Mouse (Mus musculus) cortical plate, adult 2 months (tissue): ENCODE data around the gene Ranbp3. TPM values are rescaled to one million over a fixed set of nuclear protein-coding genes. Genes with fewer than 3 reads are reported as not detected.
"Not testable (repeated sequence)": the region's sequence is repeated elsewhere in the genome, so short reads cannot be mapped to it uniquely, and the experiment has no call there.

Experiments used
- H3K27ac ChIP-seq: fragments of 200-500 bp; 2 replicates; pipeline ENCODE4 v1.5.1; 2012; ENCODE audit warnings: low read length, control low read depth, inconsistent platforms; ENCODE audit not compliant: insufficient read depth
- H3K4me1 ChIP-seq: fragments of 200-500 bp; 2 replicates; pipeline ENCODE4 v1.6.1; 2011; ENCODE audit warnings: low read length; ENCODE audit not compliant: control insufficient read depth, insufficient read depth
- H3K4me3 ChIP-seq: fragments of 200-500 bp; 2 replicates; pipeline ENCODE4 v1.5.1; 2011; ENCODE audit warnings: mild to moderate bottlenecking, low read length, control low read depth; ENCODE audit not compliant: insufficient read depth
- CTCF ChIP-seq: fragments of 200-500 bp; IDR thresholded peaks from 2 replicates; pipeline ENCODE4 v1.5.1; 2011; ENCODE audit warnings: mild to moderate bottlenecking, control low read depth, low read length; ENCODE audit not compliant: insufficient read depth; ENCODE audit errors: extremely low read depth
- POLR2A ChIP-seq: fragments of 200-500 bp; IDR thresholded peaks from 2 replicates; pipeline ENCODE4 v1.6.1; 2011; ENCODE audit warnings: mild to moderate bottlenecking, low read length, control low read depth; ENCODE audit not compliant: insufficient read depth; ENCODE audit errors: extremely low read depth
- polyA plus RNA-seq: library from polyadenylated mRNA; depleted of rRNA; stranded (reverse); fragments of >200 nt; gene quantifications from 2 replicates; pipeline ENCODE4 v1.2.3, GENCODE M21; 2012; rRNA removed

Gene Ranbp3
- 104 and 107 TPM in 2 replicates for polyA plus RNA-seq

DNA sequence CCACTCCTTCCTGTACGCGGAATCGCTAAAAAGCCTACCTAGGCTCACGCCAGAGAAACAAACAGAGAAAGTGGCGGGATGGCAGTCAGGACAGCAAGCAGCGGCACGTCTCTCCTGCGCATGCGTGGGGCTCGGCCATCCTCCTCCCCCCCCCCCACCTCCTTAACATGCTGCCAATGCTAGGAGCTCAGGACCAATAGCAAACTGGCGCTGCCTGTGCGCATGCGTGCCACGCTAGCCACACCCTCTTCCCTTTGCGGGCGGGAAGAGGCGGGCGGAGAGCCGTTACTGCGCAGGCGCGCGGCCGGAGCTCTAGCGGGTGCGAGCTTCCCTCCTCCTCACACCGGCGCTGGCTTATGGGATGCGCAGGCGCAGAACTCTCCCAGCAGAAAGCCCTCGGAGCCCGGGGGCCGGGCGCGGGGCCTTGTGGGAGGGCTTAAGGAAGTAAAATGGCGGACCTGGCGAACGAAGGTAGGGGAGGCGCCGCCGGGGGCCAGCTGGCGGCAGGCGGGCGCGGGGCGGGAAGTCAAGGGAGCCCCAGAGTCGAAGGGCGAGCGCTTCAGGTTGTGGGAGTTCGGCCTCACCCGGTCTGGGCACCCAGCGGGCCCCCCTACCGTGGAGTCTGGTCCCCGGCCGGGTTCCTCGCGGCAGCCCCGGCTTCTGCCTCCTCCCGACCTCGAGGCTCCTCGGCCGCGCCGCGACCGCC is at the start of gene Ranbp3:
TSS of gene Ranbp3 (plus strand) at position 354 of the 706 bp plus-strand sequence.
- peak; percentile 94 for TF ChIP-seq POLR2A
- no peak for TF ChIP-seq CTCF
- Histone ChIP-seq H3K4me3 (peak within 1 kb of the TSS; percentile 85), H3K27ac (peak within 1 kb of the TSS; percentile 61; the same call in 1 of the 2 replicates), H3K4me1 (peaks cover 10% of the 10 kb centered on the region; the same call in 1 of the 2 replicates)

DNA sequence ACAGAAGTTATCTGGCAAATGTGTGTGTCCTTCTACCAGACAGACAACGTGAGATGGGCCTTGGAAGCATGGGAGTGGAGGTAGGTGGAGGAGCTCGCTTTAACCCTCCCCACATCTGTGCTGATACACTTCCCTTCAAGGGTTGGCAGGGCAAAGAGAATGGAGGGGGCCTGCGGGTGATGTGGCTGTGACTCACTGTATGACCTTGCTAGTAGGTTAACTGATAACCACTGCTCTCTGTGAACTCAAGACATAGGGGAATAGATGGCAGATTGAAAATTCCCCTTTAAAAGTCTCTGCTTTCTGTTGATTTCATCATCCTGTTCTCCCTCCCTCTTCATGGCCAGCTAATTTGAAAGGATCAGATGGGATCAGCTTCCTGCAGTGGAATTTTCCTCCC is 47.6 kb upstream of the Ranbp3 start:
- Histone ChIP-seq H3K27ac (no peak overlapping the region), H3K4me1 (no peaks in the 10 kb centered on the region), H3K4me3 (no peak overlapping the region; the same call in 1 of the 2 replicates)
- no peak for TF ChIP-seq POLR2A
- no peak for TF ChIP-seq CTCF

DNA sequence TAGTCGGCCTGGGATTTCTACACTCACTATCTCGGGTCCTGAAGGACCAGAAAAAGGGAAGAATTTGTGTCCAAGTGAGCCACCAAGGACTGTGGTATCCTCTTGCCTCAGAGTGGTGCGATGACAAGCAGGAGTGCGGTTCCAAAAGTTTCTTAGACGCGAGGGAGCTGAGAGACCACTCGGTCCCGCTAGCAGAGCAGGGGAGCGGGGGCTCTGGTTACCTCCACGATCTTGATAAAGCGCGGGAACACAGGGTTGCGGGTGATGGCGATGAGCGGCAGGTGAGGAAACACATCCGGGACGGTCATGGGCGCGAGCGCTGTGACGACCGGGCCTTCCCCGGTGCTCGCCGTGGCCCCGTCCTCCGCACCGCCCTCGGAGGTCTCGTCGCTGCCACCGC is 46.8 kb upstream of the Ranbp3 start:
- no peak for TF ChIP-seq POLR2A
- no peak for TF ChIP-seq CTCF
- Histone ChIP-seq H3K27ac (no peak overlapping the region), H3K4me3 (peak overlapping the region; percentile 35), H3K4me1 (no peaks in the 10 kb centered on the region)

DNA sequence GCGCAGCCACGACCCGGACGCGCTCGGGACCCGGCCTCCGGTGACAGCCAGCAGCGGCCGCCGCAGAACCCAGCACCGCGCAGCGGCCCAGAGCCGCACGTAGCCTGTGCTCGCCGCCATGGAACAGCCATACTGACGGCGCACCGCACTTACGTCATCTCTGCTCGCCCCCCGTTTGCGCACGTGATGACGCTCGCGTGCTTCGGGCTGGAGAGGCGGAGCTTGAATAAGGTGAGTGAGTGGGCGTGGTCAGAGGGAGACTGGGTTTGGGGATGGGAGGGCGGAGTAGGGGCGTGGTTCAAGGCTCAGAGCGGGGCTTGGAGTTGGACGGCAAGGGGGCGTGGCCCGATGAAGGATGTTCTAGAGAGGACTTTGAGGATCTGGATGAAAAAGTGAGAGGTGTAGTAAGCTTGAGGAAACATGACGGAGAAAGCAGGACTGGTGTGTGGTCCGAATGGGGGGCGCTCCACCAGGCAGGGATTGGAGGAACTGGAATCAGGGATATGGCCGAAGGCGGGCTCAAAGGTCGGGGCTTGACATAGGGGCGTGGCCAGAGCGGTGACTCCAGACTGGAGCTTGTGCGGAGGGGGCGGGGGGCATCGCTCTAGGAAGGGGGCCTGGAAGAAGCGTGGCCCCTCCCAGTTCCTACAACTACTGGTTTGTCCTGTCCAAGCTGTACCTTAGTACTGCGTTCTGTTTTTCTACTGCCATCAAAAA is 46.2 kb upstream of the Ranbp3 start, which contains the start of gene Lonp1:
TSS of gene Lonp1 (minus strand) at position 134 of the 717 bp plus-strand sequence.
- TF ChIP-seq CTCF (no peak), POLR2A (peak; percentile 76; the same call in 1 of the 2 replicates)
- Histone ChIP-seq H3K4me3 (peak within 1 kb of the TSS; percentile 35), H3K27ac (no peak within 1 kb of the TSS), H3K4me1 (no peaks in the 10 kb centered on the region)

DNA sequence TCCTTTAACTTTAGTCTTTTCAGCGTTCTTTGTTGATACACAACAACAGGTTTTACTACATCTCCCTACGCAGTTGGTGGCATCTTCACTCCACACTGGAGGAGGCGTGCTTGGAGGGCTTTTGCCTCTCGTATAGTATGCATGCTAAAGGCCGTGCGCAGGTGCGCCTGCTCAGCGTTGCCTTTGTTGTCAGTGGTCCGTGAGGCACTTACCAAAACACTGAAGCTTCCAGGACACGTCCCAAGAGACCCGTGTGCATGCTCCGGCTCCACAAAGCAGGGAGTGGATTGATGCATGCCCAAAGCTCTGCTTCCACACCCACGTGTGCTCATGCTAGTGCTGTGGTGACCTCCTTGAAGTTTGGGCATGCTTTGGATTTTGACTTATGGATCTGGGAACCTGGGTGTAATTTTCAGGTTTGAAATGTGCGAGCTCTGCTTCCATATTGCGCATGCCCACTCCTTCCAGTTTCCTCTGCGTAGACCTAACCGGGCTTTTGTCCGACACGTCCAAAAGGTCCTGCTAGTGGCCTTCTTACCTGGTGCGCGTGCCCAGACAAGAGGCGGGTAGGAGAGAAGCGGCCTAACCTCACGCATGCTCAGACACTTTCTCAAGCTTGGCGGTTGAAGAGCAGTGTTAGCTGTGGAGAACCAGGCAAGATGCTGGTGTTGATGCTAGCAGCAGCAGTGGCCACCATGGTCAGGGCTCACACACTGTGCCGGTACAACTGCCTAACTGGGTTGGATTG is 45.4 kb upstream of the Ranbp3 start, which contains the start of gene Catsperd:
TSS of gene Catsperd (plus strand) at position 614 of the 748 bp plus-strand sequence.
- TF ChIP-seq POLR2A (no peak), CTCF (no peak)
- Histone ChIP-seq H3K4me1 (no peaks in the 10 kb centered on the region), H3K27ac (no peak within 1 kb of the TSS), H3K4me3 (peak within 1 kb of the TSS; percentile 35)

DNA sequence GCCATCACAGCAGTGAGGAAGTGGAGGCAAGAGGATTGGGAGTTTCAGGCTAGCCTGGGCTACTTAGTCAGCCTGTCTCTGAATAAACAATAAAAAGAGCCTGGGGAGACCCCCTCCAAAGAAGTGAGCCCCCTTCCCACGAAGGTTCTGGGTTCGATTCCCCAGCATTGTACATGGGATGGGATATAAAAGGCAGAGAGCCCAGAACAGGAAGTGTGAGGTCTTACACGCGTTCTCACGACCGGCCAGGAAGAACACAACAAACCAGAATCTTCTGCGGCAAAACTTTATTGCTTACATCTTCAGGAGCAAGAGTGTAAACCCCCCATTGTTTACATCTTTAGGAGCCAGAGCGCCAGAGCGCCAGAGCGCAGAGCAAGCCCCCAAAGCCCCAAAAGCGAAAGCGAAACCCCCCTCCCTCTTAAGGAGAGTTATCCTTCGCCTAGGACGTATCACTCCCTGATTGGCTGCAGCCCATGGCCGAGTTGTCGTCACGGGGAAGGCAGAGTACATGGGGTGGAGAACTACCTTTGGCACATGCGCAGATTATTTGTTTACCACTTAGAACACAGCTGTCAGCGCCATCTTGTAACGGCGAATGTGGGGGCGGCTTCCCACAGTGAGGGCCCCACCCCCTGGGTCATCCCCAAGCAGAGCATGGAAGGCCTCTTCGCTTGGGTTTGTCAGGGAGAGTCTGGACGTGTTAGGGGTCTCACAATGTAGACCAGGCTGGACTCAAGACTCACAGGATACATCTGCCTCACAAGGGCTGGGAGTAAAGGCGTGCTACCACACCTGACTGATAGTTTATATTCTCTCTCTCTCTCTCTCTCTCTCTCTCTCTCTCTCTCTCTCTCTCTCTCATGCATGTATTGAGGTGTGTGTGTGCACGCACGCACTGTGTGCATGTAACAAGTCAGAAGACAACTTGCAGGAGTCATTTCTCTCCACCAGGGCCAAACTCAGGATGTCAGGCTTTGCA is 43.0 kb upstream of the Ranbp3 start:
- H3K4me1 ChIP-seq, H3K4me3 ChIP-seq, H3K27ac ChIP-seq: not testable (repeated sequence)

DNA sequence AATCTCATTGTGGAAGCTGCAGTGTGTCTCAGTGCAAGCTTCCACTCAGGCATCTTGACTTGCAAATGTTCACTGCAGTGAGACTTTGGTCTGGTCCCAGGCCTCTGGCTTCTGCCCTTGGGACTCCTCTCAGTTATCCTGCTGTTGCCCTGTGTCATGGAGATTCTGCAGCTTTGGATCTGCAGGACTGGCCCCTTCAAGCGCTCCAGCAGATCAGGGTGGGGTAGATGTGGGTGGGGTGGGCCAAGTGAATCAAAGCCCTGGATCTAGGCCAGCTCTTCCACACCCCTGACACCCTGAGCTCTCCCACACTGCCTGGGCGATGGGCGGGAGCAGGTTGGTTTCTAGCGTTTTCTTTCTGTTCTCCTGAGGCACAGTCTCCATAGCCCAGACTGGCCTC is 41.3 kb upstream of the Ranbp3 start:
- TF ChIP-seq CTCF (no peak), POLR2A (no peak)
- Histone ChIP-seq H3K27ac (no peak overlapping the region), H3K4me3 (no peak overlapping the region), H3K4me1 (no peaks in the 10 kb centered on the region)

DNA sequence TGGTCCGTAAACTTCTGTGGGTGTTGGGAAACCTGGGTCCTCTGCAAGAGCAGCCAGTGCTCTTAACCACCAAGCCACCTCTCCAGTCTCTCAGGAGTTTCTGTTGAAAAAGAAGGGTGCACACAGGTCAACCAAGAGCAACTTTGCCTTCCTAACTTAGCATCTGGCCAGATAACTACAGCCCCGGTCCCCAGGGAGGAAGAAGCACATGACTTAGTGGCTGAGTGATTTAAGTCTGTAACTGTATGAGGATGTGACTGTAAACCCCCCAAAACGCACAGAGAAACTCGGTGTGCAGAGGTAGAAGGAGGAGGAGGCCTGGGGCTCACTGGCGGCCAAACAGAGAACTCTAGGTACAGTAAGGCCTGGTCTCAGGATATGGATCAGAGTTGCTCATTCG is 39.1 kb upstream of the Ranbp3 start:
- no peak for TF ChIP-seq POLR2A
- no peak overlapping the region for H3K27ac ChIP-seq
- no peak overlapping the region for H3K4me3 ChIP-seq
- H3K4me1 ChIP-seq, result no peaks in the 10 kb centered on the region

DNA sequence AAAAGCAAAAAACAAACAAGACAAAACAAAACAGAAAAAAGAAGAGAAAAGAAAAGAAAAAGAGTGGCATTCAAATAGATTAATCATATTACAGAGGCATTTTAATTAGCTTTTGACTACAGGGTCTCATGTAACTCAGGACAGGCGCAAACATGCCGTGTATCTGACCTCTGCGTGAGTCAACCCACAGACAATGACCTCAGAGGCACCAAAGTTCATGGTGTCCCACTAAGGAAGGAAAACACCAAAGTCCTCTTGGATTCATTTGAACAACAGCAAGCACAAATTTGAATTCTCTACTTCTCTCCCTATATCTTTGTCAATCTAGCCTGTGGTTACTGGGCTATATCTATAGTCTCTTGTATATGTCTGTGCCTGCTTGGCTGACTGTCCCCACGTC is 29.9 kb upstream of the Ranbp3 start:
- TF ChIP-seq CTCF (no peak), POLR2A (no peak)
- no peaks in the 10 kb centered on the region for H3K4me1 ChIP-seq

More for the DNA sequence above, 29.9 kb upstream of the Ranbp3 start:
- H3K27ac ChIP-seq, result no peak overlapping the region
- no peak overlapping the region for H3K4me3 ChIP-seq
